Mouse (Mus musculus) cerebellum, adult 8-10 months (tissue): ENCODE data around the gene Adamts6.
A peak's percentile ranks its signal among the peaks of the same experiment; 100 is the strongest.

ENCODE experiments used
- DNase-seq: peaks from one replicate; pipeline ENCODE4 v3.0.0; 2022

The Adamts6 gene

GRCm38 (mm10) chr13:104518312-104519005 lies 230.8 kb downstream of the Adamts6 start:
- DNase-seq, result peak; percentile 80

- DNase-seq, result no peak
Measured at GRCm38 (mm10) chr13:104519006-104519695, 231.5 kb downstream of the Adamts6 start.

GRCm38 (mm10) chr13:104519981-104520380 lies 232.3 kb downstream of the Adamts6 start:
- no peak for DNase-seq

- no peak for DNase-seq
Measured at GRCm38 (mm10) chr13:104520461-104520860, 232.8 kb downstream of the Adamts6 start.

GRCm38 (mm10) chr13:104521532-104521931 lies 233.9 kb downstream of the Adamts6 start:
- DNase-seq, result no peak

GRCm38 (mm10) chr13:104525656-104526055 lies 238.0 kb downstream of the Adamts6 start:
- no peak for DNase-seq

GRCm38 (mm10) chr13:104529238-104529637 lies 241.6 kb downstream of the Adamts6 start:
- DNase-seq, result no peak

- no peak for DNase-seq
Measured at GRCm38 (mm10) chr13:104531841-104532240, 244.2 kb downstream of the Adamts6 start.

- no peak for DNase-seq
Measured at GRCm38 (mm10) chr13:104532723-104533122, 245.1 kb downstream of the Adamts6 start.

- DNase-seq, result no peak
Measured at GRCm38 (mm10) chr13:104533806-104534495, 246.3 kb downstream of the Adamts6 start.

- no peak for DNase-seq
Measured at GRCm38 (mm10) chr13:104540861-104541398, 253.3 kb downstream of the Adamts6 start.

GRCm38 (mm10) chr13:104542123-104542758 lies 254.6 kb downstream of the Adamts6 start:
- no peak for DNase-seq

- no peak for DNase-seq
Measured at GRCm38 (mm10) chr13:104542759-104543141, 255.1 kb downstream of the Adamts6 start.
